Comparison of ENCODE assay signal across 15 mouse cellular contexts in genomic region chr6:94665248-94665647, GRCm38 (mm10). TPM values are rescaled to one million over a fixed set of nuclear protein-coding genes. Genes with fewer than 3 reads are reported as not detected.
DNase-seq lines count a peak whose midpoint lies in the region; ATAC-seq and TF ChIP-seq lines count a peak whose summit lies in the region.
"Had no signal": no experiment of that assay in that cellular context is flagged by ENCODE, and none has a peak within 500 bp of the region (broad histone marks: within the 10 kb centered on the region; RNA-seq: fewer than 3 reads in every experiment).

No protein-coding gene starts in this region.

- no peak for ATAC-seq in liver, embryonic 11.5 days (replicated peaks; ENCODE audit: low FRiP score)
- ATAC-seq in midbrain, embryonic 16.5 days = no peak

- H3K36me3 ChIP-seq in liver, adult 2 months (ENCODE audit: control insufficient read depth, insufficient read depth, low read length) = peaks cover 2% of the 10 kb centered on the region; the same call in 1 of the 2 replicates
- H3K36me3 ChIP-seq in liver, embryonic 11.5 days (ENCODE audit: control insufficient read depth, insufficient read depth, low read length) = no peaks in the 10 kb centered on the region
- H3K36me3 ChIP-seq in midbrain, embryonic 16.5 days (ENCODE audit: control insufficient read depth, insufficient read depth, low read length) = no peaks in the 10 kb centered on the region
- H3K36me3 ChIP-seq: heart, embryonic 15.5 days; neural tube, embryonic 15.5 days had no signal

- H3K9me3 ChIP-seq in liver, embryonic 11.5 days (ENCODE audit: control insufficient read depth, low read length) = no peaks in the 10 kb centered on the region
- H3K9me3 ChIP-seq in midbrain, embryonic 16.5 days (replicated peaks; ENCODE audit: control insufficient read depth, low read length, poor library complexity, severe bottlenecking) = no peaks in the 10 kb centered on the region
- H3K9me3 ChIP-seq: embryonic facial prominence, embryonic 12.5 days; heart, embryonic 15.5 days; megakaryocyte, embryonic 14.5 days; neural tube, embryonic 15.5 days had no signal

- H3K4me3 ChIP-seq in liver, adult 2 months (ENCODE audit: insufficient read depth, low read depth, low read length) = no peak overlapping the region
- H3K4me3 ChIP-seq in liver, embryonic 11.5 days (ENCODE audit: low read depth, low read length) = no peak overlapping the region
- H3K4me3 ChIP-seq in midbrain, embryonic 16.5 days (ENCODE audit: low read depth, low read length) = no peak overlapping the region
- H3K4me3 ChIP-seq: embryonic facial prominence, embryonic 12.5 days; heart, embryonic 15.5 days; megakaryocyte, embryonic 14.5 days; neural tube, embryonic 15.5 days had no signal

- DNase-seq in liver, adult 2 months (ENCODE audit: extremely low read depth, low read depth, low spot score) = no peak
- DNase-seq in liver, embryonic 11.5 days (ENCODE audit: low spot score) = no peak
- DNase-seq in T-cell, adult 2 months (ENCODE audit: low spot score) = peak; percentile 75
- DNase-seq in naive thymus-derived CD4-positive, alpha-beta T cell, adult 2 months (ENCODE audit: low read depth) = peak; percentile 78
- DNase-seq in thymus, postnatal 4 days = peak; percentile 76
- no peak for DNase-seq in spleen, postnatal 36 days (ENCODE audit: low spot score in 2 of 2)
- DNase-seq: cerebellum, adult 11 months; kidney, adult 9 months; right cerebral cortex, adult 18-20 months; spleen, adult 18-20 months had no signal

- H3K9ac ChIP-seq in liver, adult 2 months (ENCODE audit: low read depth, low read length) = peak overlapping the region; percentile 44; the same call in 1 of the 2 replicates
- H3K9ac ChIP-seq in liver, embryonic 11.5 days (ENCODE audit: low read depth, low read length) = no peak overlapping the region
- no peak overlapping the region for H3K9ac ChIP-seq in midbrain, embryonic 16.5 days (ENCODE audit: low read depth, low read length)
- H3K9ac ChIP-seq: embryonic facial prominence, embryonic 12.5 days; heart, embryonic 15.5 days; neural tube, embryonic 15.5 days had no signal

- H3K27me3 ChIP-seq in liver, adult 2 months (ENCODE audit: control insufficient read depth, insufficient read depth, low read length) = no peaks in the 10 kb centered on the region
- no peaks in the 10 kb centered on the region; the same call in 1 of the 2 replicates for H3K27me3 ChIP-seq in liver, embryonic 11.5 days (replicated peaks; ENCODE audit: control insufficient read depth, insufficient read depth, low read length)
- H3K27me3 ChIP-seq in midbrain, embryonic 16.5 days (ENCODE audit: control insufficient read depth, insufficient read depth, low read depth, low read length) = no peaks in the 10 kb centered on the region
- H3K27me3 ChIP-seq: embryonic facial prominence, embryonic 12.5 days; heart, embryonic 15.5 days; neural tube, embryonic 15.5 days had no signal

- no peak for TF ChIP-seq CTCF in liver, adult 2 months (IDR thresholded peaks at IDR 0.05; ENCODE audit: low read depth, low read length)

- peaks cover 27% of the 10 kb centered on the region; the same call in 1 of the 2 replicates for H3K79me2 ChIP-seq in liver, adult 2 months (ENCODE audit: control insufficient read depth, insufficient read depth, low read length)

- H3K4me1 ChIP-seq in liver, adult 2 months (ENCODE audit: control insufficient read depth, insufficient read depth, low read length) = peaks cover 37% of the 10 kb centered on the region
- no peaks in the 10 kb centered on the region for H3K4me1 ChIP-seq in liver, embryonic 11.5 days (replicated peaks; ENCODE audit: control insufficient read depth, insufficient read depth, low read length)
- H3K4me1 ChIP-seq in midbrain, embryonic 16.5 days (ENCODE audit: control insufficient read depth, insufficient read depth, low read length) = peaks cover 10% of the 10 kb centered on the region
- H3K4me1 ChIP-seq: megakaryocyte, embryonic 14.5 days had no signal

- no peak overlapping the region for H3K4me2 ChIP-seq in liver, embryonic 11.5 days
- H3K4me2 ChIP-seq in midbrain, embryonic 16.5 days (ENCODE audit: low read length) = no peak overlapping the region
- H3K4me2 ChIP-seq: embryonic facial prominence, embryonic 12.5 days; heart, embryonic 15.5 days; neural tube, embryonic 15.5 days had no signal

- 41% methylated on average over 7 of the region's 7 CpGs for WGBS in liver, adult 2 months
- 84% methylated on average over 7 of the region's 7 CpGs for WGBS in liver, embryonic 11.5 days
- 83% methylated on average over 7 of the region's 7 CpGs for WGBS in midbrain, embryonic 16.5 days

- peak overlapping the region; percentile 69 for H3K27ac ChIP-seq in liver, adult 2 months (replicated peaks; ENCODE audit: insufficient read depth, low read depth, low read length)
- no peak overlapping the region for H3K27ac ChIP-seq in liver, embryonic 11.5 days (ENCODE audit: low read depth, low read length)
- H3K27ac ChIP-seq in midbrain, embryonic 16.5 days (ENCODE audit: low read length) = no peak overlapping the region
- H3K27ac ChIP-seq: embryonic facial prominence, embryonic 12.5 days; heart, embryonic 15.5 days; neural tube, embryonic 15.5 days had no signal

- TF ChIP-seq POLR2A in liver, adult 2 months (IDR thresholded peaks at IDR 0.05; ENCODE audit: extremely low read depth, insufficient read depth, low read length) = no peak

RNA-seq across cellular contexts. Expression of gene Lrig1, which starts 34.7 kb away (rescaled TPM):
- total RNA-seq in liver, adult 2 months (2014; rRNA removed) = 12.4 and 13.3 TPM in 2 replicates
- 12.9 and 14.8 TPM in 2 replicates for polyA plus RNA-seq in liver, adult 2 months (2012; rRNA removed)
- polyA plus RNA-seq in liver, embryonic 11.5 days (2014; fragmentation: Nextera tagmentation; extraction: Ambion mirVana) = 2.9 and 4.3 TPM in 2 replicates
- 8.6 and 14.2 TPM in 2 replicates for polyA plus RNA-seq in midbrain, embryonic 16.5 days (2015; fragmentation: Nextera tagmentation; extraction: Ambion mirVana)

Comparison
In these comparisons a context has a peak if more than half of its experiments do, and no peak if none do; other contexts are left out.
1. DNase-seq: peak in T-cell, adult 2 months (single experiment), naive thymus-derived CD4-positive, alpha-beta T cell, adult 2 months (single experiment) and thymus, postnatal 4 days (single experiment); none in liver, adult 2 months (single experiment), liver, embryonic 11.5 days (single experiment) and spleen, postnatal 36 days (0 of 2).